Mouse (Mus musculus): Measurements from ENCODE around the gene Cenpc1.

DNA sequence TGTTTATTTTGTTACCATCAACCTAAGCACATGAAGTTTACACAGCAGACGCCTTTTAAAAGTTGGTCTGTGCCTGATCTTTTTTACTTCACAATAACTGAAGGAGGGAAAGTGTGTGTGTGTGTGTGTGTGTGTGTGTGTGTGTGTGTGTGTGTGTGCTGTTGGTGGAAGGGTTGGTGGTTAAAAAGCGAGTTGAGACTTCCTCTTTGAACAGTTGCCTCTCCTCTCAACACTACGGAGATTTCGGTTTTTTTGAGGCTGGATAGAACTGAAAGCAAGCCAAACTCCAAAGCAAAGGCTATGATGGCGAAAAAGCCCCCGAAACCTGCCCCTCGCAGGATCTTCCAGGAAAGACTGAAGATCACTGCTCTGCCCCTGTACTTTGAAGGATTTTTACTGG is 6.2 kb upstream of the Cenpc1 start, which contains the start of gene Stap1:
- no peak for TF ChIP-seq POLR2A (IDR thresholded peaks at IDR 0.05; ENCODE audit: insufficient read depth, low read depth, low read length)
- TF ChIP-seq CTCF (IDR thresholded peaks at IDR 0.05; ENCODE audit: insufficient read depth, low read depth, low read length) = no peak

All from olfactory bulb, adult 2 months (tissue).